Mouse (Mus musculus): ENCODE results near the gene Dcun1d4.
A peak's percentile ranks its signal among the peaks of the same experiment; 100 is the strongest.
"Not testable (repeated sequence)": the region's sequence is repeated elsewhere in the genome, so short reads cannot be mapped to it uniquely, and the experiment has no call there.

The Dcun1d4 gene

DNA sequence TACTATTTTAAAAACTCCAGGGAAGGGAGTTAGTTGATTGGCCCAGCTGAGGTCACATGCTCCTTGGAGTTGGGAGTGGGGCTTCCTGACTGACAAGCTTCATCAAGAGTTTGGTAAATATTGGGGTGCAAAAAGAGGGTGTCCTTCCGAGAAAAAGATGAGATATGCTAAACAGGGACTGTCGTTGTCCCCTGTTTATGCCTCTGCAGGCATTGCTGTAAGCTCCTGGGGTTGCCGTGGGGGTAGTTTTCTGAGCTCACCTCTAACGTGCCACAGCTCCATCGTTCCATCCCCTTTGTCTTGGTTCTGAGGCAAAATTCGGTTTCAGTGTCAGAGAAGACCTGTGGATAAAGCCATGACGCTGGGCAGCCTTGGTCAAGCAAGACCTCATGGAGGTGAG lies at the start of gene Dcun1d4:
Gene Dcun1d4 (plus strand): TSS at position 301 of the 400 bp plus-strand sequence.
- DNase-seq = no peak

DNA sequence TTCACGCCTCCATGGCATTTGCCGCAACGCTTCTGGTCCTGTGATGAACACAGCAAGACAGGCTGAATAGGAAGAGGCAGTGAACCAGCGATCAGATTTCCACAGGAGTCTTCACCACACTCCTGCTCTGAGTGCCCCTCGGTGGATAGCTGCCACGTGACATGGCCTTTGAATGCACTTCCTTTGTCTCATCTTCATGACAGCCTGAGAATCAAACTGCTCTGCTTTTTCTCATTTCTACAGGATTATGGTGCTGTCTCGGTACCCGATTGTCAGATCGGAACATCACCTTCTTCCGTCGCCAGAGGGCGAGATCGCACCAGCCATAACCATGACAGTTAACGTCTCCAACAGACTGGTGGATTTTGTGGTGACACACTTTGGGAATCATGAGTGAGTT lies 49.2 kb upstream of the Dcun1d4 start:
- DNase-seq = peak; percentile 70

DNA sequence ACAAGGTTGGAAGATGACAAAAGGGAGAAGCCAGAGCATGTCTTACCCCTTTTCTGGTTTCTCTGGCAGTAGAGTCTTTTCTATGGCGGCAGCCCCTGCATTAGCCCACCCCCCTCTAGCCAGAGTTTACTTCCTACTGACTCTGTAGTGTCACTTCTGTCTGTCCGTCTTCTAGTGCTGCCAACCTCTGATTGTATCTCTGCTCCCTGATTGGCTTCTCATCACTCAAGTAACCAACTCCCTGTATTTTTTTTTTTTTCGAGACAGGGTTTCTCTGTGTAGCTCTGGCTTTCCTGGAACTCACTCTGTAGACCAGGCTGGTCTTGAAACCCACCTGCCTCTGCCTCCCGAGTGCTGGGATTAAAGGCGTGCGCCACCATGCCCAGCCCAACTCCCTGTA lies 48.0 kb upstream of the Dcun1d4 start:
- no peak for DNase-seq

DNA sequence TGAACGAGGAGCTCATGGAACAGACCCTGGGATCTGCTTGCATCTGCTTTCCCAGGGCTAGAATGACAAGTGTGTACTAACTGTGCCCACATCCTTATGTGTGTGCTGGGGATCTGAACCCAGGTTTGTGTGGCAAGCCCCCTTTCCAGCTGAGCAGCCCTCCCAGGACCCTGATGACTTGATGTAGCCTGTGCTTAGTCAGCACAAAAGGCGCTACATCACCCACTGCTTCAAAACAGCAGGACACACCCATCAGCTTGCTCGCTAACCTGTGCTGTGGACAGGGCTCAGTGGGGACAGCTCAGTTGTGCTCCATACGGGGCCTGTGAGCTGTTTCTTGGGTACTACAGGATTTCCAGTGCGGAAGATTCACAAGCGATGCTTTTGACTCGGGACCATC lies 46.0 kb upstream of the Dcun1d4 start:
- DNase-seq = no peak

DNA sequence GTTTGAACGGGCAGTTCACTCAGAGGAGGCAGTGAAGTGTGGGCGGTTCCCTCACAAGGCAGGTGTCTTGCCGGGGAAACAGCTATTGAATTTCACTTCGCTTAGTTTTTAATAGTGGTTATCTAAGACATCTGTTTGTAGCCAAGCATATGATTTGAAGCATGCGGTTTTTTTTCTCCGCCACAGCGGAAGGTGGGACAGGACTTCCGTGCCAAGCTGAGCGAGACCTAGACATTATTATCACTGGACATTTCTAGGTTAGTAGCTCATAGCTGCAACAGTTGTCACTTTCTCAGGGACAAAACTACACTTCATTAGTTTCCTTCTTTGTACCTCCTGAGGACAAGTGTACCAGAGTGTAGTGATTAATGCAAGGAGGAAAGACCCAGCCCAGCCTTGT lies 38.6 kb upstream of the Dcun1d4 start:
- DNase-seq = no peak

DNA sequence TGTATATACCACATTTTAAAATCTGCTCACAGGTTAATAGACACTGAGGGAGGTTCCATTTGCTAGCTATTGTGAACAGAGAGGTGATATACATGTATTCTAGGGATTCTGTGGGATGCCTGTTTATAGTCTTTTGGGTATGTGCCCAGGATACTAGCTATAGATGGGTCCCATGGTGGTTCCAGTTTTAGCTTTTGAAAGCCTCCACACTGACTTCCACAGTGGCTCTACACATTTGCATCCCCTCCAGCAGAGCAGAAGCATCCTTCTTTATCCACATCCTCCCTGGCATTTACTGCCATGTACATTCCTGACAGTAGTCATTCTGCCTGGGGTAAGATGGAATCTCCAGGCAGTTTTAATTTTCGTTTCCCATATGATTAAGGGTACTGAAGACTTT lies 30.5 kb upstream of the Dcun1d4 start:
- DNase-seq = no peak

DNA sequence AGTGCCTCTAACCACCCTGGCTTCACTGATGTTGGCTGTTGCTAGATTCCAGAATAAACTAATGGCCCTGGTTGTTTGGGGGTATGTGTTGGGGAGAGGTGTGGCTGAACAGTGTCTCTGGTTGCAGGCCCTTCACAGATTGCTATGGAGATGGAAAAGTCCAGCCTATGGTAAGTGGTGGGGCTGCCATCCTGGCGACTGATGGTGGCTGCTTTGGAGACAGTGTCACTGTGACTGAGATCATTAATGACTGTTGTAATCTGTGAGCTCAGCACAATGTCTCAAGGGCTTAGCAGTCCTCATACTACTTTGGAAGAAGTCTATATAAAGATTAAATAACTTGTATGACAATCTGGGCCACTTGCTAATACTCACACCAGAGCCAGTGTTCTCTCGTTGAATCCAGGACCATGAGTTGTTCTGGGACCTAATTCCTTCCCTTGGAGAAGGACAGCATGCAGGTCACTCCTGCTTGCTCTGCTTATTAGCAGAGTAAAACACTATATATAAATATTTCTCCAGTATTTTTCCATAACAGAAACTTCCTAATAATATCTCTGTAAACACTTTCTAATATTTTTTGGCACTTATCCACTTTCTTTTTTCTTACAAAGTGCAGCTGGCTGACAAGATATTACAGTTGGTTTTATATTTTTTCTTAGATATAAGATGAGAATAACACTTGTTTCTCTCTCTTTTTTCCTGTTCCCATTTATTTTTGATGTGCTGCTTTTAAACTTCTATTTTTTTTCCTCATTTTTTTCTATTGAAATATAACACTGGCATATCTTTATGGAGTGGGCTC lies 26.1 kb upstream of the Dcun1d4 start:
- DNase-seq = no peak

DNA sequence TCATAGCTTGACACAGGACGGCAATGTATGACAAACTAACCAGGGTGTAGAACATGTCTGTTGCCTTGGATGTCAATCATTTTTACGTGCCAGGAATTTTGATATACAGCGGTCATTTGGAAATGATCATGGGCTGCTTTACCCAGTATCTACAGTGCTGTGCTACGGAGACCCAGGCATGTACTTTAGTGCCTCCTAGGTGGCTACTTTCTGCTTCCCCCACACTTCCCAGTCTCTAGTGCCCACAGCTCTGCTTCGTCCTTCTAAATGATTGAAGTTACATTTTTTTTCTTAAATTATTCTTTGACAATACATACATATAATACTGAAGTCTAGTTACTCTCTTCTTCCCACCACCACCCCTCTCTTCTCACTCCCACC lies 25.5 kb upstream of the Dcun1d4 start:
- no peak for DNase-seq

DNA sequence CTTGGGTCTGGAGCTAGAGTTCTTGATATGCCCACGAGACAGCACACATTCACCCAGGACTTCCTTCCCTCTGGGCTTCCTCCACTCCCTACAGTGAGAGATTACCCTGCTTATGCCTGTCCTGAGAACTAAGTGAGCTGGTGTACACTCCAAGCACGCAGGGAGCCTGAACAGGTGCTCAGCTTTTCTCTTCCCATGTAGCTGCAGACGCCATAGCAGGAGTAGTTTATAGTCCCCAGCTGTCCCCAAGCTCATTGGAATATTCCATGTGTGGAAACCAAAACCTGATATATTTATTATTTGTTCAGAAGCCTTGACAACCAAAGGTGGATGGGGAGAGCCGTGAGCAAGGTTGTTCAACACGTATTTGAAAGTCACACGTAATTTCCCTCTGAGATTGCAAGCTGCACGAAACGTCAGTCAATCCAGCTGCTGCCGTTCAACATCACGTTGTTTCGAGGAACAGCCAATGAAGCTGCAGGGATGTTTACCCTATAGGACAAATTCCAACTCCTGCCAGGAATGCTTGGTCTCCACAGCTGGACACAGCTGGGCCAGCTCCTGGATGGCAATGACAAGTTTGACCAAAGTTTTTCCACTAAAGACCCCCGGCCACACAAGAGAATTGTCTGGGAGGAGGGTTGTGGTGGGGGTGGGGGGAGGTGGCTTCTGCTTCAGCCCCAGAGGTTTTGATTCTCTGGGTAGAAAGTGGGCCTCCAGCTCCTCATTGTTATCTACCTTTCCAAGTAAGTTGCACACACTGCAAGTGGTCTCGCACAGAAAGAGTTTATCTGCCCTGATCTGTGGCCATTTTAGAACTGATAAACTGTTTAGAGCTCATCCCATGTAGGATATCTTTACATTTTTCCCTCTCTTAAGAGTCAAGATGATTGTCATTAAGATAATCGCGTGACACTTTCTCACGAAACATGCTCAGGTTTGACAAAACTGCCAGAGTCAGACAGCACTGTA lies 12.1 kb upstream of the Dcun1d4 start:
- DNase-seq = no peak

DNA sequence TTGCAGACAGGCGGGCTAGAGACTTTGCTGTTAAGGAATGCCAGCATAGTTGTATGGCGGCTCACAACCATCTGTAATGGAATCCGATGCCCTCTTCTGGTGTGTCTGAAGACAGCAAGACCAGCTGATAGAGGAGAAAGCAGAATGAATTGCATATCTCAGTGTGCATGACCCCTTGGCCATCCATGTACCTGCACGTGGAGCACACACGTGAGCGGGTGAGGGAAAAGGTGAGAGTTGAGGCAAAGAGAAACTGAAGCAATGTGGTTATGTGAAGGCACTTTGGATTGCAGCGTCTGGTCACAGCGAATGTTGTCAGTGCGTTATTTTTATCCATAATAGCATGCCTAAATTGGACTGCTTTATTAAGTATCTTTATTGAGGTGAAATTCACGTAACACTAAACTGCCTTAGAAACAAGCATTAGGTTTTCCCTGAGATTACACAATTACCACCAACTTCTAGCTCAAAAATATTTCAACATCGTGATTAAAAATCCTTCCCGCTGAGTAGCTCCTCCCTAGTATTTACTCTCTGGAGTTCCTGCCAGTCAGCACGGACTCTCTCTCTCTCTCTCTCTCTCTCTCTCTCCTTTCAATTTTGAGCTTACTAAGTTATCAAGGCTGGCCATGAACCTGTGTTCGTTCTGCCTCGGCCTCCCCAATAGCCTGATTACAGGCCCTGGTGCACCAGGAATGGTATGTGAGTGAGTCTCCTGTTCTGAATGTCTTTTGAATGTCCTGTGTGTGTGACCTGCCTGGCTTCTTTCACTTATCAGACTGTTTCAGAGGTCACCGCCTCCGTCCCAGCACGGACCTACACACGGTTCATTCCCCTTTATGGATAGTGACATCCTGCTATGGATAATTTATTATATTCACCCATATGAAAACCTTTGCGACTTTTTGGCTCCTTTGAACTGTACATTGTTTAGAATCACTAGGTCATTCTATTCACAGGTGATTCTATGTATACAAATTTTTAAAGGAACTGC lies 6.1 kb upstream of the Dcun1d4 start:
- no peak for DNase-seq

DNA sequence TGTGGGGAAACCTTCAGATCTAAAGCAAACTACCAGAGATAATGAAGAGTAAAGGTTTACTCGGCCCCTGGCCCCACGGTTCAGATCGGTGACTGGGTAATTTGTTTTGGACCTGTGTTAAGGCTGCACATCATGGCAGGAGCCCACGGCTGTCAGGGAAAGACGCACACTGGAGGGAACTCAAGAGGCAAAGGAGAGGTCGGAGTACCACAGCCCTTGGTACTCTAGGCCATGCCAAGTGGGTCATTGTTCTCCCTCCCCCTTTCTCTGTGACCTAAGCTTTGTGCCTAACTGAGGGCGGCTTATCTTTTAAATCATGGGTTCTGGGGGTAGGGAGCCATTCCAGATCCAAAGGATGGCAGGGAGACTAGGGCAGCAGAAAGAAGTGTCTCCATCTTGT lies 601 bp downstream of the Dcun1d4 start:
- no peak for DNase-seq

DNA sequence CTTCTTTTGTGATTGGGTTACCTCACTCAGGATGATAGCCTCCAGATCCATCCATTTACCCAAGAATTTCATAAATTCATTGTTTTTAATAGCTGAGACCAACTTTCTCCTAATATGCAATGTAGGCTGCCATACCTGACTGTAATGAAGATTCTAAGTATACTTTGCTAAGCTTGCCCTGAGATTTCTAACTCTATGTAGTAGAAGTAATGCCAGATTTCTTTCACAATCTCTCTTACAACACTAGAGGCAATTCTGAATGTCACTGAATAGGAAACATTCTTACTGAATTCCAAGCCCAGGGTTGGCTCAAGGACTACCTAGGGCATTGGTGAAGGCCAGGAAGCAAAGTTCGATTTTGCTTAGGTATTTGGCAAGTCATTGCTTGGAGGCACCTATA lies 1.6 kb downstream of the Dcun1d4 start:
- DNase-seq = not testable (repeated sequence)

DNA sequence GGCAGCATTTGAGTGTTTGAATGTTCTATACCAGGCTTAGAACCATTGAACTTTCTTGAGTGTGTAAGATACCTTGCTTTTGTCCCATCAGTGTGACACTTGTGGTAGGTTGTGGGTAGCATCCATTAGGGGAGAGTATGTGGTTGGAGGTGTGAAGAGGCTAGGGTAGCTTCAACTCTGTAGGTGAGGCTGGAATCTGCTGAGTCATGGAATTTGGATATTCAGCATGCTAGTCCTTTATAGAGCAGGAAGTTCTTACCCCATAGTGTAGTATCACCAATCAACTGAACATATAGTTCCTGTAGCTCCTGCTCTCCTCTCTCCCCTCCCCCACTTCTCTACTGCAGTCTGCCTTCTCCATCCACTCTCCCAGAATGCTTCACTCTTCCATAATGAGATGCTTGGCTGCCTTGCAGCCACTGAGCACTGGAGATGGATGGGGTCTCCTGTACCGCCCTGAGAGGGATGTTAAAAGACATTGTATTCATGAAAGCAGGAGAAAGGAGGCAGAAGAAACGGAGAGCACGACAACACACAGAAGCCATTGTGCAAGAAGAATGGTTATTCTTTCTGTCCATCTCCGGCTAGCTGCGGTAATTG lies 3.3 kb downstream of the Dcun1d4 start:
- DNase-seq = no peak

DNA sequence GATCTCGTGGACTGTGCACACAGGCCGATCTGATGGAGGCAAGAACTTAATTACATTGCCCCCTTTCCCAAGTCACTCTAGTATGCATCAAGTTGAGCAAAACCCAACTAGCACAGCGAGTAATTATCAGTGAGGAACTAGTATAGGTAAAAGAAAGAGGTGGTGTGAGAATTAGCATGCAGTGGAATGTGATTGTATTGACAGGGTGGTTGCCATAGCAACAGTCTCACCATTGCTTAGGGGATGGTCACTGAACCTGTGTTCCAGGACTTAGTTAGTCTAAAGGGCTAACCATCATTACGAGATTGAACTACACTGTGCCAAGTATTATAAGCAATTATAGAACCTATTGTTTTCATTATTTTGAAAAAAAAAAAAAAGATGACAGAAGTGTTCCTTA lies 5.7 kb downstream of the Dcun1d4 start:
- DNase-seq = no peak

DNA sequence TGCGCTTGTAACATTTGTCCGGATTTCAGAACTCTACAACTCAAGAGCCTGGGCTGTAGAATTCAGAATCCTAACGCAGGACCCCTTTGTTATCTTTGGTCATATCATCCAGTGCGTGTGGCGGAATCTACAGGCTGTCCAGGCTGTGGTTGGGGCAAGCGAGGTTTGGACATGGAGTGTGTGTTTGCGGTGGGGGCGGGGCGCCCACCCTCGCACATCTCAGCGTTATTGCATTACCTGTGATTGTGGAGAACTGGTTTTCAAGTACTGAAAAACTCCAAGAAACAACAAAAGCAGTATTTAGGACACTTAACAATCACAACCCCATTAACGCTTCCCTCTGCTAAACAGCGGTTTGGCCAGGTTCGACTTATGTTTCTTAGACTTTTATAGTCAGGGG lies 9.1 kb downstream of the Dcun1d4 start:
- peak; percentile 2 for DNase-seq

DNA sequence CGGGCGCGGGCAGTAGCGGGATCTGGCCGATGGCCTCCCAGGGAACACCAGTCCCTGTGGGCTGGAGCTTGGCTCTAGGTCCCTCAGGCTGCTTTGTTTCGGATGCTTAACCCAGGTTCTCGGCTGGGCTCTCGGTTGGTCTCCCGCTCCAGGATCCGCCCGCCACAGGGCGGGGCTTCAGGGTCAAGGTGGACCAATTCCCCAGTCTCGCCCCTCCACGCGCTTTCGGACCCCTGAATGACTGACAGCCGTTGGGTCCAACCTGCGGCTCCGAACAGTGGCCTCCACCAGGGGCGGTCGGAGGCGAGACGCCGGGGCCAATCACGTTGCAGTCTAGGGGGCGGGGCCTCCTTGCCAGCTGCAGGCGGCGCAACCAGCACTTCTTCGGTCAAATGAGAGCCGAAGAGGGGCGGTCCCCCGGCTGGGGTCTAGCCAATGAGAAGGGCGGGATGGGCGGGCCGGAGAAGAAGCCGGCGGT lies 9.8 kb downstream of the Dcun1d4 start:
- DNase-seq = peak; percentile 98

DNA sequence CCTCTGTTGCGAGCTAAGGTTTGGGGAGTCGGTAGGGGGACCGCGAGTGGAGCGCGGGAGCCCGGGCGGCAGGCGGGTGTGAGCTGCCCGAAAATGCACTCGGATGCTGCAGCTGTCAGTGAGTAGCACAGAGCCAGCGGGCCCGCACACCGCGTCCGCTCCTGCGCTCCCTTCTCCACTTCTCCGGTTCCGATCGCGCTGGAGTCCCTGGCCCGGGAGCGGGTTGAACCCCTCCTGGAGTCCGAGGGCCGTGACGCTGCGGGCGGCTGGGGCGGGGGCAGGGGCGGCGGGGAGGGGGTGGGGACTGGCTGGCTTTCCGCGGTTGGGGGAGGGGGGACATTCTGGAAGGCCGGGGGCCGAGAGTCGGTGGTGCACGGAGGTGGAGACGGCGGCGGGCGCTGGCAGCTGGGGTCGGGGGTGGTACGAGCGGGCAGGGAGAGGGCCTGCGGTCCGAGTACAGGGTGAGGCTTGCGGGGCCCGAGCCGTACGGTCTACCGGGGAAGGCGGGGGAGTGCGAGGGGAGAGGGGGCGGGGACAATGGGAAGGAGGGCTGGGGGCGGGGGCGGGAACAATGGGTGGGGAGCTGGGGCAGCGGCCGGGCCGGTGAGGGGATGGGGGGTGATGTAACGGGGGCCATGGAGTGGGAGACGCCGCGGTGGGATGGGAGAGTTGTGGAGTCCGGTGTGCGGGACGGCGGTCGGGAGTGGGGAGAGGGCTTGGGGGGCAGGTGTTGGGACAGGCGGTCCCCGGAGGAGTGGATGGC lies 10.5 kb downstream of the Dcun1d4 start:
- DNase-seq = no peak

DNA sequence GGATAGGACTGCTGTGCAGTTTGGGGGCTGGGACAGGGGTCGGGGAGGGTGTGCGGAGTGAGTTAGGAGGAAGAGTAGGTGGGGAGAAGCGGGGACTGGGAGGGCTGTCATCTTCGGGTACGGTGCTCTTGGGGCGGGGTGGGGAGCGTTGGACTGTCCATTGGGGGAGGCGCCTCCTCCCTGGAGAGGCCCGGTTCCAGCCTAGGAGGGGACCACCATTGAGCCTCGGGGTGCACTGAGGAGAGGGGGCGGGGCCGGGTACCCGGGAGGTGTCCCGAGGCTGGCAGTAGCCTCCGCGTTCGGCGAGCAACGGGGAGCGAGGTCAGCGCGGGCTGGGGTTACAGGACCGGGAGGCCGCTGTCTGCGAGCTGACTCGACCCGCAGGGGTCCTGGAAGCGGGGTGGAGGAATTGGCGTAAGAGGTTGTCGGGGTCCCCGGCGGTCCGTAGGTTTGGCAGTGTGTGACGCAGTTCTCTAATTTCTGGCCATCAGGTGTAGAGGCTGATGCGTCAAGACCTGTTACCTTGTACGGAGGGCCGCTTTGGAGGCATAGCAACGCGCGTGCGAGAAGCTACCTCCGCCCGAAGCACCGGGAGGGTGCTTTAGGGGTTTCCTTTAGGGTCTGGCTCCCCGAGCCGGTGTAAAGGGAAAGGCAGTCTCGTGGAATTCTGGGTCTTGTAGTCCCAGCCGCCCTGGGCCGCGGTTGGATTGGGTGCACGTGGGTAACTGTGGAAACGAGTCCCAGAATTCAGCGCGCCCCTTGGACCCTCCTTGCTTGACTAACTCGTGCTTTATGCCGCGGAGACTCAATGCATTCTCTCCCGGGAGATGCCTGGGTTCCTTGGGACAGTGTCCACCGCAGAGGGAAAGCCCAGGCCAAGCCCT lies 11.3 kb downstream of the Dcun1d4 start:
- peak; percentile 87 for DNase-seq

DNA sequence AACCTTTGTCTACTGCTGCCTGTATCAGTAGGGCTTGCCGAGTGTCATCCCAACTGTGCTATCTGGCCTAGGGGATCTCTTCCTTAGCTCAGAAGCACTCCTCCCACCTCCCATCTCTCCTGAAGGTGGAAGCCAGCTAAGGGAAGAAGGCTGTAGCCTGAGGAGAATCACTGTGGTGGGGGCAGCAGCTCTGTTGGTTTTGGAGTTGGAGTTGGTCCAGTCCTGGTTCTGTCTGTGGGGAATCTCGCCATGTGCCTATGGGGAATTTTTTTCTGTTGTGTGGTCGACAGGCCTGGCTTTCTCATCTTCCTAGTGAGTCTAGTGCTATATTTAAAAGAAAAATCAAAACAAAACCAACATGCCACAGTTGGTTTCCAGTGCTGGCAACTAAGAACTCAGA lies 16.6 kb downstream of the Dcun1d4 start:
- DNase-seq = no peak

DNA sequence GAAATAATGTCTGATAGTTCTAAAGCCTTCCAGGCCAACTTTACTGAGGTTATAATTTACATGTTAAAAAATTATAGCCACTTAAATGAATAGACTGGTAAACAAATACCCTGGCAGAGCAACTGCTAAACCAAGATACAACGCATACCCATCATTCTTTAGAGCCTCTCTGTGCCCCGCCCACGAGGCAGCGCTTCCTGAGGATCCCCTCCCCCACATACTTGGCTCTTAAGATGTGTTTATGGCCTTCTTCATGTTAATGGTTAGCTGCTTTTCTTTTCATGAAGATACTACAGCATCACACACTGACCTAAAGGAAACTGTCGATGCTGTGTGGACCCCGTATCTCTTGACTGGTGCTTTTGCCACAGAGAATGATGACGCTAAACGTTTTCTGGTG lies 17.8 kb downstream of the Dcun1d4 start:
- DNase-seq = no peak

Measured in thymus, postnatal 25 days (tissue).